Mouse (Mus musculus): ENCODE results near the gene Ccdc65.
A peak's percentile ranks its signal among the peaks of the same experiment; 100 is the strongest.
"Not testable (repeated sequence)": the region's sequence is repeated elsewhere in the genome, so short reads cannot be mapped to it uniquely, and the experiment has no call there.

Ccdc65 gene

GRCm38 (mm10) chr15:98738796-98739195 is 30.8 kb downstream of the Ccdc65 start:
- DNase-seq = no peak

GRCm38 (mm10) chr15:98740219-98740618 is 32.2 kb downstream of the Ccdc65 start:
- no peak for DNase-seq

GRCm38 (mm10) chr15:98742766-98743428 is 34.9 kb downstream of the Ccdc65 start:
- no peak for DNase-seq

- not testable (repeated sequence) for DNase-seq
Observed at GRCm38 (mm10) chr15:98743863-98744262, 35.9 kb downstream of the Ccdc65 start.

GRCm38 (mm10) chr15:98746344-98746965 is 38.4 kb downstream of the Ccdc65 start:
- no peak for DNase-seq

GRCm38 (mm10) chr15:98747296-98747695 is 39.3 kb downstream of the Ccdc65 start:
- DNase-seq = no peak

- no peak for DNase-seq
Observed at GRCm38 (mm10) chr15:98749093-98749492, 41.1 kb downstream of the Ccdc65 start.

- DNase-seq = no peak
Observed at GRCm38 (mm10) chr15:98753021-98753423, 45.0 kb downstream of the Ccdc65 start.

- no peak for DNase-seq
Observed at GRCm38 (mm10) chr15:98754125-98754524, 46.1 kb downstream of the Ccdc65 start.

GRCm38 (mm10) chr15:98762201-98762621 is 54.2 kb downstream of the Ccdc65 start:
- peak; percentile 83 to 87 for DNase-seq

- DNase-seq = peak; percentile 96 to 97
Observed at GRCm38 (mm10) chr15:98762670-98763529, 54.9 kb downstream of the Ccdc65 start, which contains the start of gene Arf3. Gene Arf3 (minus strand): TSS chr15:98763214.

- DNase-seq = no peak
Observed at GRCm38 (mm10) chr15:98765929-98766328, 57.9 kb downstream of the Ccdc65 start.

GRCm38 (mm10) chr15:98768259-98768658 is 60.3 kb downstream of the Ccdc65 start:
- DNase-seq = no peak

- no peak for DNase-seq
Observed at GRCm38 (mm10) chr15:98771813-98772425, 63.9 kb downstream of the Ccdc65 start.

GRCm38 (mm10) chr15:98772511-98773211 is 64.7 kb downstream of the Ccdc65 start:
- DNase-seq = no peak

Measured in cerebellum, postnatal 14 days (tissue).